Mouse (Mus musculus) olfactory bulb, adult 2 months (tissue): ENCODE results near the gene Tyw5.

Experiments used
- CTCF ChIP-seq: fragments of 200-500 bp; IDR thresholded peaks from 2 replicates; pipeline ENCODE4 v1.5.1; 2012; ENCODE audit warnings: low read depth, mild to moderate bottlenecking, low read length, moderate library complexity; ENCODE audit not compliant: insufficient read depth
- POLR2A ChIP-seq: fragments of 200-500 bp; IDR thresholded peaks from 2 replicates; pipeline ENCODE4 v1.6.1; 2012; ENCODE audit warnings: mild to moderate bottlenecking, low read depth, low read length, moderate library complexity; ENCODE audit not compliant: insufficient read depth

DNA sequence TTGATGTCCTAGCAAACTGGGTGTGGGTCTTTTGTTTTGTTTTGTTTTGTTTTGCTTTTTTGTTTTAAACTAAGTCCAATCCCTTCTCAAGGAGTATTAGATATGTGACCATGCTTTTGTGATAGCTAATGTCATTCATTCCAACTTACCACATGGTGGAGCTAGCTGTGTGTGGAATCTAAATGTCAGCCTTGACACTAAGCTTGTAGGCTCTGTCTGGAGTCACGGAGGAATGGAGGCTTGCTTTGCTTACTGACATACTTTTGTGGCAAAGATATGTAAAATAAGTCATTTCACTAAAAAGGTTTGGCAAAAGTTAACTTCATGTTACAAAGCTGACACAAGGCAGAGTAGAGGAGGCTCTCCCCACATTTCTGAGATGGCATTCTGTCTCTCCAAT, 16.8 kb upstream of the Tyw5 start:
- TF ChIP-seq CTCF (no peak), POLR2A (no peak)
